Mouse (Mus musculus) cerebellum, postnatal 14 days (tissue): Measurements from ENCODE around the gene Gm13420.
"Not testable (repeated sequence)": the region's sequence is repeated elsewhere in the genome, so short reads cannot be mapped to it uniquely, and the experiment has no call there.

Experiments
- DNase-seq, 2 experiments: peaks; one replicate each; pipeline ENCODE4 v3.0.0; 2021; ENCODE audit warnings: mixed read lengths in 2 of 2

Gm13420 gene

GRCm38 (mm10) chr2:29737209-29737925, 14.1 kb downstream of the Gm13420 start:
- DNase-seq = no peak

- no peak for DNase-seq
Observed at GRCm38 (mm10) chr2:29735708-29736107, 15.8 kb downstream of the Gm13420 start.

GRCm38 (mm10) chr2:29733348-29733747, 18.1 kb downstream of the Gm13420 start:
- no peak for DNase-seq

- no peak for DNase-seq
Observed at GRCm38 (mm10) chr2:29732559-29732958, 18.9 kb downstream of the Gm13420 start.

GRCm38 (mm10) chr2:29731545-29731944, 19.9 kb downstream of the Gm13420 start:
- DNase-seq = peak; percentile 60 to 65

- DNase-seq = no peak
Observed at GRCm38 (mm10) chr2:29729500-29729899, 22.0 kb downstream of the Gm13420 start.

GRCm38 (mm10) chr2:29724664-29725365, 26.7 kb downstream of the Gm13420 start:
- DNase-seq = no peak

GRCm38 (mm10) chr2:29723132-29723531, 28.4 kb downstream of the Gm13420 start:
- no peak for DNase-seq

GRCm38 (mm10) chr2:29718581-29718980, 32.9 kb downstream of the Gm13420 start:
- DNase-seq = no peak

GRCm38 (mm10) chr2:29716691-29717090, 34.8 kb downstream of the Gm13420 start:
- no peak for DNase-seq

GRCm38 (mm10) chr2:29716143-29716542, 35.3 kb downstream of the Gm13420 start:
- DNase-seq = no peak

- DNase-seq = no peak
Observed at GRCm38 (mm10) chr2:29714127-29714526, 37.4 kb downstream of the Gm13420 start.

GRCm38 (mm10) chr2:29713501-29713900, 38.0 kb downstream of the Gm13420 start:
- DNase-seq = no peak

GRCm38 (mm10) chr2:29711877-29712276, 39.6 kb downstream of the Gm13420 start:
- no peak for DNase-seq

- no peak for DNase-seq
Observed at GRCm38 (mm10) chr2:29711038-29711437, 40.4 kb downstream of the Gm13420 start.

GRCm38 (mm10) chr2:29708209-29708608, 43.3 kb downstream of the Gm13420 start:
- DNase-seq = not testable (repeated sequence)

- peak; percentile 63 to 66 for DNase-seq
Observed at GRCm38 (mm10) chr2:29707731-29708130, 43.8 kb downstream of the Gm13420 start.

GRCm38 (mm10) chr2:29706726-29707620, 44.5 kb downstream of the Gm13420 start:
- DNase-seq = peak; percentile 82 to 85

GRCm38 (mm10) chr2:29705493-29705892, 46.0 kb downstream of the Gm13420 start:
- DNase-seq = peak; percentile 87 to 93

GRCm38 (mm10) chr2:29703104-29704081, 48.1 kb downstream of the Gm13420 start:
- no peak for DNase-seq

GRCm38 (mm10) chr2:29702189-29702588, 49.3 kb downstream of the Gm13420 start:
- DNase-seq = no peak

- DNase-seq = peak in 1 of 2 experiments; percentile 43
Observed at GRCm38 (mm10) chr2:29701393-29701792, 50.1 kb downstream of the Gm13420 start.
